Mouse (Mus musculus): ENCODE data around the gene 4931406P16Rik. TPM values are rescaled to one million over a fixed set of nuclear protein-coding genes. Genes with fewer than 3 reads are reported as not detected.

4931406P16Rik gene
- polyA plus RNA-seq (2014; fragmentation: Nextera tagmentation; extraction: Ambion mirVana), result 42.5 and 44.1 TPM in 2 replicates

DNA sequence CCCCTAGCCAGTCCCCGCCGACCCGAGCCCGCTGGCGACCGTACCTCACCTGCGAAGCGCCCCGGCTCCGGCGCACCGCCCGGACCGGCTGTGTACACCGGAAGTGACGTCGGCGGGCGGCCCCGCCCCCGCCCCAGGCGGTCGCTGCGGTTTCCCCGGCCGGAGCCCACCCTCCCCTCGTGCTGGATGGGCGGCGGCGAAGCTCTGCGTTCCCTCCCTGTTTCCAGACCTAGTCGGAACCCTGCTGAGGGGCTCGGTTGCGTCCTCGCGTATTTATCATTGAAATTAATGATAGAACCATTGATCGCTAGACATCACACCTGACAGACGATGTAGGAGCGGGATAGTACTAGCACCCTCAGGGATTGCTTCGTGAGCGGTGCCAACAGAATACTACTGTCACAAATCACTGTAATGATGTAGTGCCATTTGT lies at the start of gene 4931406P16Rik:
4931406P16Rik (minus strand) TSS at position 109 of the 433 bp plus-strand sequence.
- H3K27me3 ChIP-seq (ENCODE audit: control insufficient read depth, insufficient read depth, low read length), result no peaks in the 10 kb centered on the region
- peak within 1 kb of the TSS; percentile 92 for H3K27ac ChIP-seq (ENCODE audit: low read depth, low read length)
- 0 out of 2 replicates have a peak, but pooled peaks cover 3% of the 10 kb centered on the region for H3K4me1 ChIP-seq (ENCODE audit: control insufficient read depth, insufficient read depth, low read length)
- H3K36me3 ChIP-seq (ENCODE audit: control insufficient read depth, insufficient read depth, low read length), result no peaks in the 10 kb centered on the region
- peak; percentile 95 for ATAC-seq (ENCODE audit: low read depth)
- H3K4me2 ChIP-seq (ENCODE audit: low read depth, low read length), result peak within 1 kb of the TSS; percentile 75
- H3K4me3 ChIP-seq (ENCODE audit: low read depth, low read length), result peak within 1 kb of the TSS; percentile 97
- peak within 1 kb of the TSS; percentile 96 for H3K9ac ChIP-seq (replicated peaks; ENCODE audit: low read depth, low read length)
- no peaks in the 10 kb centered on the region for H3K9me3 ChIP-seq (ENCODE audit: control insufficient read depth, low read length)
- under 1% methylated on average over 40 of the region's 41 CpGs for WGBS

DNA sequence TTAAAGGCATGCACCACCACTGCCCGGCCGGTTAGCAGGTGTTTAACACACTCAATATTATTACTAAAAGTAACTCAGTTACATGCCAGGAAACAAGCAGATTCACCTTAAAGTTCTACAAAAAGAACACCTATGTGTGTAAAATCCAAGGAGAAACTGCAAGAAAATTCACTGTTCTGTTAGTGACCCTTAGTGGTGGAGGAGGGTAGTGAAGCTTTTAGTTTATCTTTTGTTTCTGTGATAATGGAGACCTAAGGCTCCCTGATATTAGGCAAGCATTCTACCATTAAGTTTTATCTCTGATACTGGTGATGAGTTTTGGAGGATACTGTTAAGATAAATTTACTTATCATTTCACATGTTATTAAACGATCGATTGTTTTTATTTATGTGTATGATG lies 42.3 kb upstream of the 4931406P16Rik start:
- peaks cover 41% of the 10 kb centered on the region for H3K36me3 ChIP-seq (ENCODE audit: control insufficient read depth, insufficient read depth, low read length)
- no peak for ATAC-seq (ENCODE audit: low read depth)
- WGBS, result 94% methylated on average over 4 of the region's 4 CpGs
- no peaks in the 10 kb centered on the region for H3K27me3 ChIP-seq (ENCODE audit: control insufficient read depth, insufficient read depth, low read length)
- no peak overlapping the region for H3K27ac ChIP-seq (ENCODE audit: low read depth, low read length)
- no peak overlapping the region for H3K4me2 ChIP-seq (ENCODE audit: low read depth, low read length)
- H3K9ac ChIP-seq (replicated peaks; ENCODE audit: low read depth, low read length), result no peak overlapping the region
- H3K9me3 ChIP-seq (ENCODE audit: control insufficient read depth, low read length), result no peaks in the 10 kb centered on the region
- no peak overlapping the region for H3K4me3 ChIP-seq (ENCODE audit: low read depth, low read length)
- H3K4me1 ChIP-seq (ENCODE audit: control insufficient read depth, insufficient read depth, low read length), result no peaks in the 10 kb centered on the region

DNA sequence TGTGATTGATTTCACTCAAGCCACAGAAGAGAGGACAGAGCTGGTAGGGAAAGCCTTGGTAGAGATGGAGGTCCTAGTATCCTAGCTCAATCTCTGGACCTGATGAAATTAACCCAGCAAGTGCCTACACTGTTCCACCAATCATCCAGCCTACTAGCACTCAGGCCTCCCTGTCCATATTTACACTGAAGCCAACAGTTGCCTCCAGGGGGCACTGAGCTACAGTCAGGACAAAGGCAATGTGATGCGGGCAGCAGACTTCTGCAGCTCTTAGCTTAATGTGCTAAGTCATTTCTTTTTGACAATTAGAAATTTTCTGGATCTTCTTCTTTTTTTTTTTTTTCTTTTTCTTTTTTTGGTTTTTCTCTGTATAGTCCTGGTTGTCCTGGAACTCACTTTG lies 38.6 kb upstream of the 4931406P16Rik start:
- H3K36me3 ChIP-seq (ENCODE audit: control insufficient read depth, insufficient read depth, low read length), result peaks cover 49% of the 10 kb centered on the region
- no peak for ATAC-seq (ENCODE audit: low read depth)
- H3K4me1 ChIP-seq (ENCODE audit: control insufficient read depth, insufficient read depth, low read length), result no peaks in the 10 kb centered on the region
- H3K27ac ChIP-seq (ENCODE audit: low read depth, low read length), result no peak overlapping the region
- no peak overlapping the region for H3K4me3 ChIP-seq (ENCODE audit: low read depth, low read length)
- no peaks in the 10 kb centered on the region for H3K9me3 ChIP-seq (ENCODE audit: control insufficient read depth, low read length)
- no peak overlapping the region for H3K4me2 ChIP-seq (ENCODE audit: low read depth, low read length)
- H3K9ac ChIP-seq (replicated peaks; ENCODE audit: low read depth, low read length), result no peak overlapping the region
- WGBS, result 85% methylated on average over 1 of the region's 1 CpGs
- no peaks in the 10 kb centered on the region for H3K27me3 ChIP-seq (ENCODE audit: control insufficient read depth, insufficient read depth, low read length)

DNA sequence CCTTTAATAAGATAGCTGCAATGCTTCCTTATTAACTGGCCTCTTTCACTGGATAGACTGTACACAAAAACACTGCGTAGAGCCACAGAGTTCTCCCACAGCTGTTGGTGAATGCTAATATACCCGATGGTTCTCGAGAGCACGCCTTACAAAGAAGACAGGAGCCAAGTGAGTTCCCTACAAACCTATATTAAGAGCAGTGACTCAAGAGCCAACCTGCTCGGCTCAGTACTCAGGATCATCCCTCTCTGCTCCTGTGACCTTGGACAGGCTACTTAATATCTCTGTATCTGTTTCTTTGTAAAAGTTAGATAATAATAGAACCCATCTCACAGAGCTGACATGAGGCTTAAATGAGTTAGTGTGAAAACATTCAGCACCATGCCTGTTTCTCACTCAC lies 36.8 kb upstream of the 4931406P16Rik start:
- Histone ChIP-seq H3K36me3 (ENCODE audit: control insufficient read depth, insufficient read depth, low read length) (peaks cover 56% of the 10 kb centered on the region), H3K4me1 (ENCODE audit: control insufficient read depth, insufficient read depth, low read length) (no peaks in the 10 kb centered on the region), H3K27me3 (ENCODE audit: control insufficient read depth, insufficient read depth, low read length) (no peaks in the 10 kb centered on the region), H3K9ac (replicated peaks; ENCODE audit: low read depth, low read length) (no peak overlapping the region), H3K9me3 (ENCODE audit: control insufficient read depth, low read length) (no peaks in the 10 kb centered on the region), H3K27ac (ENCODE audit: low read depth, low read length) (no peak overlapping the region), H3K4me3 (ENCODE audit: low read depth, low read length) (no peak overlapping the region), H3K4me2 (ENCODE audit: low read depth, low read length) (no peak overlapping the region)
- ATAC-seq (ENCODE audit: low read depth), result no peak
- WGBS, result 91% methylated on average over 5 of the region's 5 CpGs

DNA sequence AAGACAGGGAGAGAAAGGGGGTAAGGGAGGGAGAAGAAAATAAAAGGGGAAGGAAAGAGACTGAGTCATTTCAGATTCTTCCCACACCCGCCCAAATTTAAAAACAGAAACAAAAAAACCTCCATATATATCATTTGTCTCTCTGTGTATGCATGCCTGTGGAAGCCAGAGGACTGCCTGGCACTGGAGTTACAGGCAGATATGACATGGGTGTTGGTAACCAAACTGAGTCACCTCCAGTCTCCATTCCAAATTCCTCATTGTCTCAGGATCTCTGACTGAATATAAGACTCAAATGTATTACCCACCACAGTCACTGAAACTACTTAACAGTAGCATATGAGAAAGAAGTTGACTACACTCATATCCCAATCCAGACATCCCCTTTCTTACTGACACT lies 34.7 kb upstream of the 4931406P16Rik start:
- H3K4me2 ChIP-seq (ENCODE audit: low read depth, low read length), result no peak overlapping the region
- ATAC-seq (ENCODE audit: low read depth), result no peak
- no peak overlapping the region for H3K4me3 ChIP-seq (ENCODE audit: low read depth, low read length)
- H3K27me3 ChIP-seq (ENCODE audit: control insufficient read depth, insufficient read depth, low read length), result no peaks in the 10 kb centered on the region
- no peaks in the 10 kb centered on the region for H3K4me1 ChIP-seq (ENCODE audit: control insufficient read depth, insufficient read depth, low read length)
- WGBS, result 92% methylated on average over 1 of the region's 1 CpGs
- H3K27ac ChIP-seq (ENCODE audit: low read depth, low read length), result no peak overlapping the region
- no peak overlapping the region for H3K9ac ChIP-seq (replicated peaks; ENCODE audit: low read depth, low read length)
- H3K9me3 ChIP-seq (ENCODE audit: control insufficient read depth, low read length), result no peaks in the 10 kb centered on the region
- peaks cover 68% of the 10 kb centered on the region for H3K36me3 ChIP-seq (ENCODE audit: control insufficient read depth, insufficient read depth, low read length)

DNA sequence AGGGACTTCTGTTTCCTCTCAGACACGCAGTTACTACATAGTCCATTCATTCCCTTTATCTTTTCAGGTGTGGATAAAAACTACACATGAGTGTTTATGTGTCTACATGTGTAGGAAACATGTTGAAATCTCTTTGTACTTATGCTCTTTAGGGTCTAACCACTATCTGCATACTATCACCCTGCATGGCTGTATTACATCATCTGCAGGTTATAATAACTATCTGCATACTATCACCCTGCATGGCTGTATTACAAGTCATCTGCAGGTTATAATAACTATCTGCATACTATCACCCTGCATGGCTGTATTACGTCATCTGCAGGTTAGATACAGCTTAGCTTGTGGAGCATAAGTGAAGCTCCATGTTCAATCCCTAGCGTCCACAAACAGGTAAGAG lies 33.7 kb upstream of the 4931406P16Rik start:
- Histone ChIP-seq H3K9me3 (ENCODE audit: control insufficient read depth, low read length) (no peaks in the 10 kb centered on the region), H3K4me1 (ENCODE audit: control insufficient read depth, insufficient read depth, low read length) (no peaks in the 10 kb centered on the region), H3K4me3 (ENCODE audit: low read depth, low read length) (no peak overlapping the region), H3K27ac (ENCODE audit: low read depth, low read length) (no peak overlapping the region), H3K27me3 (ENCODE audit: control insufficient read depth, insufficient read depth, low read length) (no peaks in the 10 kb centered on the region), H3K36me3 (ENCODE audit: control insufficient read depth, insufficient read depth, low read length) (peaks cover 65% of the 10 kb centered on the region), H3K4me2 (ENCODE audit: low read depth, low read length) (no peak overlapping the region), H3K9ac (replicated peaks; ENCODE audit: low read depth, low read length) (no peak overlapping the region)
- no peak for ATAC-seq (ENCODE audit: low read depth)
- WGBS, result 98% methylated on average over 3 of the region's 3 CpGs

DNA sequence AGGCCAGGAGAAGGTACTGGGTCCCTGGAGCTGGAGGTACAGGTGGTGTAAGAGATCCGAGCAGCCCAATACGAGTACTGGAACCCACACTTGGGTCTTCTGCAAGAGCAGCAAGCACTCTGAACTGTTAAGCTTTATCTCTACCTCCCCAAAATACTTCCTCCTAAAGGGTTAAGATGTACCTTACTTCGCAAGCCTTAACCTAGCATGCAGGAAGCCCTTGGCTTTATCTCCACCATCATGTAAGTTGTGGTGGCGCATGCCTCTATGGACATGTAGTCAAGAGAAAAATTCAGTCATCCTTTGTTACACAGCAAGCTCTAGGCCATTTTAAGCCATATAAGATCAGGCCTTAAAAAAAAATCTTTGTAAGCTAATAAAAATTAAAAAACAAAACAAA lies 33.2 kb upstream of the 4931406P16Rik start:
- no peaks in the 10 kb centered on the region for H3K27me3 ChIP-seq (ENCODE audit: control insufficient read depth, insufficient read depth, low read length)
- no peaks in the 10 kb centered on the region for H3K9me3 ChIP-seq (ENCODE audit: control insufficient read depth, low read length)
- ATAC-seq (ENCODE audit: low read depth), result no peak
- WGBS, result 95% methylated on average over 4 of the region's 4 CpGs
- H3K27ac ChIP-seq (ENCODE audit: low read depth, low read length), result no peak overlapping the region
- peaks cover 63% of the 10 kb centered on the region for H3K36me3 ChIP-seq (ENCODE audit: control insufficient read depth, insufficient read depth, low read length)
- no peak overlapping the region for H3K4me2 ChIP-seq (ENCODE audit: low read depth, low read length)
- H3K4me1 ChIP-seq (ENCODE audit: control insufficient read depth, insufficient read depth, low read length), result no peaks in the 10 kb centered on the region
- H3K9ac ChIP-seq (replicated peaks; ENCODE audit: low read depth, low read length), result no peak overlapping the region
- no peak overlapping the region for H3K4me3 ChIP-seq (ENCODE audit: low read depth, low read length)

DNA sequence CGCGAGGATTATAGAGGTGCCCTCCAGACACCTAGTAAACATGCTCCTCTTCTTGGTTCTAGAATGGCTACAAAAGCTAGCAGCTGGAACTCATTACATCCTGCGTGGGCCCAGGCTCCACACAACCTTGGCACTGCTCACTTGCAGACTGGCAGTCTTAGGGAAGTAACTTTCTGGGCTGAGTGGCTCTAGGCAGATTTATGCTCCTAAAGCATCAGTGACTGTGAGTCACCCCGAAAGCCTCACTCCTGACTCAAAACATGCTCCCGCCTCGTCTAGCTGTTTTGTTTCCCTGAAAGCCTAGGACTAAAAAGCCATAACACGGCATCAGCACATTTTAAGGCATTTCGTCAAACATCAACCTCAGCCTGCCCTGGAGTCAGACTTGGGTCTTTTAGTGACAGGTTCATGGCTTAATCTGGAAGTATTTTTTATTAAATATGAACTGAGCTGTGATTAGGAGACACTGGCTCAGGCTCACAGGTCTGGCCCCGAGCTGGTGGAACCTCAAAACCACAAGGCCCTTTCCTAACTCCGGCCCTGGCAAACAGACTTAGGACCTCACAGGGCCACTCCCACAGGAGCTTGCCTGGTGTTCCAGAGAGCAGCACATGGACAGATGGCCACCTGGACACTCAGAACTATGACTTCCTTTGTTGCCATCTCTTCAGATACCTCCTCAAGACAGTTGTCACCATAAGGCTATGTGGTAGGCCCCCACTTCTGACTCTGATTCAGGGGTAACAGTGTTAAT lies 28.9 kb upstream of the 4931406P16Rik start:
- Histone ChIP-seq H3K27ac (ENCODE audit: low read depth, low read length) (no peak overlapping the region), H3K36me3 (ENCODE audit: control insufficient read depth, insufficient read depth, low read length) (peaks cover 31% of the 10 kb centered on the region), H3K27me3 (ENCODE audit: control insufficient read depth, insufficient read depth, low read length) (no peaks in the 10 kb centered on the region), H3K4me2 (ENCODE audit: low read depth, low read length) (no peak overlapping the region), H3K4me3 (ENCODE audit: low read depth, low read length) (no peak overlapping the region), H3K4me1 (ENCODE audit: control insufficient read depth, insufficient read depth, low read length) (no peaks in the 10 kb centered on the region), H3K9me3 (ENCODE audit: control insufficient read depth, low read length) (no peaks in the 10 kb centered on the region), H3K9ac (replicated peaks; ENCODE audit: low read depth, low read length) (no peak overlapping the region)
- 92% methylated on average over 10 of the region's 10 CpGs for WGBS
- no peak for ATAC-seq (ENCODE audit: low read depth)

DNA sequence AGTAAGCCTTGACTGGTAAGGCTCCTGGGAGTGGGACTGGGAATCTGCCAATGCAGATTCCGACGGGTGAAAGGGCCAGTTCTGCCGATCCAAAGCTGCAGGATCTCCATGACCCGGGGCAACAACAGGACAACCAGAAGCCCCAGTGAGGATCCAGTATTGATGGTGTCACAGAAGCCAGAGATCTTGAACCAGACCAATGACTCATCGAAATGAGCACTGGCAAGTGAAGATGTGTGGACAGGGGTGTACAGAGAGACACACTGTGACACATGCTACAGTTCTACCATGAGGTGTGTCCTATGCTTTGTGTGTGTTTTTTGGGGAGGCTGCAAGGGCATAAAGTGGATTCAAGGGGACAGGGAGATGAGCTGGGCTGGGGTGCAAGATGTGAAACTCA lies 27.5 kb upstream of the 4931406P16Rik start:
- Histone ChIP-seq H3K9me3 (ENCODE audit: control insufficient read depth, low read length) (no peaks in the 10 kb centered on the region), H3K4me3 (ENCODE audit: low read depth, low read length) (no peak overlapping the region), H3K36me3 (ENCODE audit: control insufficient read depth, insufficient read depth, low read length) (peaks cover 25% of the 10 kb centered on the region), H3K27me3 (ENCODE audit: control insufficient read depth, insufficient read depth, low read length) (no peaks in the 10 kb centered on the region), H3K4me2 (ENCODE audit: low read depth, low read length) (no peak overlapping the region), H3K27ac (ENCODE audit: low read depth, low read length) (no peak overlapping the region), H3K4me1 (ENCODE audit: control insufficient read depth, insufficient read depth, low read length) (no peaks in the 10 kb centered on the region), H3K9ac (replicated peaks; ENCODE audit: low read depth, low read length) (no peak overlapping the region)
- ATAC-seq (ENCODE audit: low read depth), result no peak
- WGBS, result 91% methylated on average over 5 of the region's 5 CpGs

Measured in neural tube, embryonic 14.5 days (tissue).